Mouse (Mus musculus): ENCODE data around the gene Cplx3. TPM values are rescaled to one million over a fixed set of nuclear protein-coding genes. Genes with fewer than 3 reads are reported as not detected.

Cplx3 gene
- polyA plus RNA-seq, 1 experiment from 2014 or later, result not detected

DNA sequence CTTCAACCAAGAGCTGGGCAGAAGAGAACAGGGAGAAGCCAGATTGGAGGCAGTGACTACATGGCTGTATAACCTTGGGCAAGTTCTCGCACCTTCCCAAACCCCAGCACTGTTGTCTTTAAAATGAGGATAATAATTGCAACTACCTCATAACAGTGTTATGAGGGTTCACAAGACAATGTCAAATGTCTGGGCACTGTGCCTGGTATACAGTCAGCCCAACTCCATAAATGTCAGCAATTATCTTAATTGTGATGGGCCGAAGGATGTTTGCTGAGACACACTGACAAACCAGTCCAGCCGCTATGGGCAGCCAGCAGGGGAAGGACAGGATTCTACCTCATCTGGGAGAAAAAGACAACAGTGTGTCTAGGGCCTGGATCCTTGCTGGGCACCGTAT is 8.7 kb upstream of the Cplx3 start:
- no peak overlapping the region for H3K4me2 ChIP-seq
- no peak overlapping the region for H3K9ac ChIP-seq
- no peaks in the 10 kb centered on the region for H3K4me1 ChIP-seq
- H3K9me3 ChIP-seq, result no peaks in the 10 kb centered on the region
- no peak overlapping the region for H3K4me3 ChIP-seq (replicated peaks)
- ATAC-seq (ENCODE audit: insufficient read depth, low FRiP score, low read depth), result no peak
- no peaks in the 10 kb centered on the region for H3K36me3 ChIP-seq
- 68% methylated on average over 4 of the region's 4 CpGs for WGBS
- H3K27ac ChIP-seq, result no peak overlapping the region
- H3K27me3 ChIP-seq (replicated peaks), result no peaks in the 10 kb centered on the region

DNA sequence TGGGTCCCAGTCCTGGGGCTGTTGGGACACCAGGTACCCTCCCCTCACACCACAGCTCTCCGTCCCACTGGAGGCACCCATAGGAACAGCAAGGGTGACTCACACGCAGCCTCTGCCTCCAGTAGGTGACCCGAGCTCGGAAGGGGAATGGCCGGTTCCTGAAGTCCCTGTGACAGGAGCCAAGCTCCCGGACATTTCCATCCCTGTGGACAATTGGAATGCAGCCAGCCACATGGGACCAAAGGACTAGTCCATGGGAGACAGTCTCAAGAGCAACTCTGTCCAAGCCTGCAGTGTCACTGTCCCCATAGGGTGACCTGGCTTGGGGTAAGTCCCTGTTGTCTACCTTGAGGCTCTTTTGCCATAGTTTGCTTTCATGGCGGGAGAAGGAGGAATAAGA is 7.9 kb upstream of the Cplx3 start:
- no peaks in the 10 kb centered on the region for H3K27me3 ChIP-seq (replicated peaks)
- ATAC-seq (ENCODE audit: insufficient read depth, low FRiP score, low read depth), result no peak
- no peak overlapping the region for H3K4me2 ChIP-seq
- H3K9ac ChIP-seq, result no peak overlapping the region
- no peaks in the 10 kb centered on the region for H3K36me3 ChIP-seq
- H3K4me1 ChIP-seq, result no peaks in the 10 kb centered on the region
- 68% methylated on average over 7 of the region's 7 CpGs for WGBS
- H3K4me3 ChIP-seq (replicated peaks), result no peak overlapping the region
- no peak overlapping the region for H3K27ac ChIP-seq
- no peaks in the 10 kb centered on the region for H3K9me3 ChIP-seq

DNA sequence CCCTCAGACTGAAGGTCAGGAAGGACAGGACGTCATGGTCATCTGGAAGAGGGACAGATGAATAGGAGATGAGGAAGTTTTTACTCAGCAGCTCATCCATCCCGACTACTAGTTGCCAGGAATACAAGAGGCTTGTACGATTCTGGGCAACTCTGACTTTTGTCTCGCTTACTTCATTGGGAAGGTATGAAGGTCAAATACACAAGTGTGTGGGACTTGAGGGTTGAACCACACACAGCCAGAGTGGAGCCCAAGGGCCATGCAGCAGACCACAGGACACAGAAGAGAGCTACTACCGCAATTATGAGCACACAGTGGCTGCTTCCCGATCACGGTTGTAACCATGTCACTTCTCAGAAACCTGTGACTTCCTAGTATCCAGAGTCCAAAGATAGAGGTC is 6.5 kb upstream of the Cplx3 start:
- no peak for ATAC-seq (ENCODE audit: insufficient read depth, low FRiP score, low read depth)
- no peak overlapping the region for H3K27ac ChIP-seq
- 72% methylated on average over 7 of the region's 7 CpGs for WGBS
- H3K9me3 ChIP-seq, result no peaks in the 10 kb centered on the region
- no peaks in the 10 kb centered on the region for H3K4me1 ChIP-seq
- H3K36me3 ChIP-seq, result no peaks in the 10 kb centered on the region
- no peaks in the 10 kb centered on the region for H3K27me3 ChIP-seq (replicated peaks)
- no peak overlapping the region for H3K9ac ChIP-seq
- no peak overlapping the region for H3K4me2 ChIP-seq
- H3K4me3 ChIP-seq (replicated peaks), result no peak overlapping the region

DNA sequence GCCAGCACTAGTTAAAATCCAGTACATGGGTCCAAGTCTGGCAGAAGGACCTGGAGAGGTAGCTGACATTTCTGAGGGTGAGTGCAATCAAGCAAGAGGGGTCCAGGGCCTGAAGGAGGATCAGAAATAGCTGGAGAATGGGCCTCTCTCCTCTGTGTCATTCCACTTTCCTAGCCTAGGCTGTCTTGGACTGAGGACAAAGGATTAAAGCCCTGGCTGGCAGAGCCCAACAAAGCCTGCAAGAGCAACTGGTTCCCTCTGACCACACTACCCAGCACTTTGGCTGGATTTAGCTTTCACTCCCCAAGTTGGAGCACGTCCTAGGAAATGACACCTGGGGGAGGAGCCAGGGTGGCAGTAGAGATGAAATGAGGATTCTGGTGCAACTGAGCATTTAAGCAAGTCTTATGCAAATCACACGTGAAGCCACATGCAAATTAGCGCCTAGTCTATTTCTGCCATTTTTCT is 4.3 kb upstream of the Cplx3 start:
- no peak overlapping the region for H3K4me2 ChIP-seq
- H3K27me3 ChIP-seq (replicated peaks), result peaks cover 15% of the 10 kb centered on the region
- no peak overlapping the region for H3K27ac ChIP-seq
- H3K36me3 ChIP-seq, result no peaks in the 10 kb centered on the region
- H3K9me3 ChIP-seq, result no peaks in the 10 kb centered on the region
- WGBS, result 47% methylated on average over 3 of the region's 3 CpGs
- peaks cover 3% of the 10 kb centered on the region; the same call in 1 of the 2 replicates for H3K4me1 ChIP-seq
- H3K4me3 ChIP-seq (replicated peaks), result no peak overlapping the region
- no peak overlapping the region for H3K9ac ChIP-seq
- no peak for ATAC-seq (ENCODE audit: insufficient read depth, low FRiP score, low read depth)

- H3K27me3 ChIP-seq (replicated peaks), result peaks cover 15% of the 10 kb centered on the region
- no peaks in the 10 kb centered on the region for H3K36me3 ChIP-seq
- no peak for ATAC-seq (ENCODE audit: insufficient read depth, low FRiP score, low read depth)
- H3K4me3 ChIP-seq (replicated peaks), result no peak overlapping the region
- H3K27ac ChIP-seq, result no peak overlapping the region
- 57% methylated on average over 3 of the region's 3 CpGs for WGBS
- no peaks in the 10 kb centered on the region for H3K9me3 ChIP-seq
- no peak overlapping the region for H3K9ac ChIP-seq
- H3K4me2 ChIP-seq, result no peak overlapping the region
- H3K4me1 ChIP-seq, result peaks cover 3% of the 10 kb centered on the region; the same call in 1 of the 2 replicates
Measured at GRCm38 (mm10) chr9:57609803-57610202, 3.7 kb upstream of the Cplx3 start.

- H3K9me3 ChIP-seq, result no peaks in the 10 kb centered on the region
- no peak overlapping the region for H3K27ac ChIP-seq
- H3K9ac ChIP-seq, result no peak overlapping the region
- H3K4me1 ChIP-seq, result peaks cover 9% of the 10 kb centered on the region; the same call in 1 of the 2 replicates
- H3K4me2 ChIP-seq, result no peak overlapping the region
- no peak overlapping the region for H3K4me3 ChIP-seq (replicated peaks)
- H3K36me3 ChIP-seq, result no peaks in the 10 kb centered on the region
- H3K27me3 ChIP-seq (replicated peaks), result peaks cover 15% of the 10 kb centered on the region
- ATAC-seq (ENCODE audit: insufficient read depth, low FRiP score, low read depth), result no peak
- WGBS, result 21% methylated on average over 9 of the region's 9 CpGs
Measured at GRCm38 (mm10) chr9:57605503-57605902, 578 bp downstream of the Cplx3 start.

DNA sequence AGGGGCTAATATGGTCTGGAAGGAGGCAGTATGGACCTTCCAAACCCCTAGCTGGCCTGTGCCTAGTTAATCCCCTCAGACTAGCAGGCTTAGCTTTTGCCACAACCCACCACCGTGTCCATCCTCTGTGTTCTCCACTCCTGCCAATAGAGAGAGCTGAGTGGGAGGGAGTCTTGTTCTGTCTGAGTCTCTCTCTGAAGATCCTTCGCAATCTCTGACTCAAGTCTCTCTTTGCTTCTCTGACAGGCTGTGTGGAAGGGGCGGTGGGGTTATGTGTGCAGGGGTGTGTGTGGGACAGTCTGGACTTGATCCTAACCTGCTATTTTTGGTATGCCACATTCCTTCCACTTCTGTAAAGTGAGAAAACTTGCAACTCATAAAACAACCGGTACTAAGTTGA is 1.2 kb downstream of the Cplx3 start:
- Histone ChIP-seq H3K9me3 (no peaks in the 10 kb centered on the region), H3K4me2 (no peak overlapping the region), H3K36me3 (no peaks in the 10 kb centered on the region), H3K9ac (no peak overlapping the region), H3K4me1 (peaks cover 10% of the 10 kb centered on the region), H3K27me3 (replicated peaks) (peaks cover 15% of the 10 kb centered on the region), H3K4me3 (replicated peaks) (no peak overlapping the region), H3K27ac (no peak overlapping the region)
- no peak for ATAC-seq (ENCODE audit: insufficient read depth, low FRiP score, low read depth)
- WGBS, result 77% methylated on average over 4 of the region's 4 CpGs

GRCm38 (mm10) chr9:57602098-57602497 is 4.0 kb downstream of the Cplx3 start:
- no peaks in the 10 kb centered on the region for H3K9me3 ChIP-seq
- H3K9ac ChIP-seq, result no peak overlapping the region
- no peaks in the 10 kb centered on the region for H3K36me3 ChIP-seq
- H3K4me2 ChIP-seq, result no peak overlapping the region
- no peak for ATAC-seq (ENCODE audit: insufficient read depth, low FRiP score, low read depth)
- H3K27ac ChIP-seq, result no peak overlapping the region
- WGBS, result 44% methylated on average over 8 of the region's 8 CpGs
- peaks cover 15% of the 10 kb centered on the region for H3K27me3 ChIP-seq (replicated peaks)
- H3K4me3 ChIP-seq (replicated peaks), result no peak overlapping the region
- peaks cover 10% of the 10 kb centered on the region for H3K4me1 ChIP-seq

- no peak overlapping the region for H3K4me2 ChIP-seq
- no peaks in the 10 kb centered on the region for H3K9me3 ChIP-seq
- no peak for ATAC-seq (ENCODE audit: insufficient read depth, low FRiP score, low read depth)
- no peaks in the 10 kb centered on the region for H3K36me3 ChIP-seq
- H3K4me1 ChIP-seq, result peaks cover 10% of the 10 kb centered on the region
- WGBS, result 39% methylated on average over 2 of the region's 2 CpGs
- H3K27ac ChIP-seq, result no peak overlapping the region
- H3K27me3 ChIP-seq (replicated peaks), result peaks cover 8% of the 10 kb centered on the region
- no peak overlapping the region for H3K9ac ChIP-seq
- no peak overlapping the region for H3K4me3 ChIP-seq (replicated peaks)
Measured at GRCm38 (mm10) chr9:57601353-57601706, 4.8 kb downstream of the Cplx3 start.

DNA sequence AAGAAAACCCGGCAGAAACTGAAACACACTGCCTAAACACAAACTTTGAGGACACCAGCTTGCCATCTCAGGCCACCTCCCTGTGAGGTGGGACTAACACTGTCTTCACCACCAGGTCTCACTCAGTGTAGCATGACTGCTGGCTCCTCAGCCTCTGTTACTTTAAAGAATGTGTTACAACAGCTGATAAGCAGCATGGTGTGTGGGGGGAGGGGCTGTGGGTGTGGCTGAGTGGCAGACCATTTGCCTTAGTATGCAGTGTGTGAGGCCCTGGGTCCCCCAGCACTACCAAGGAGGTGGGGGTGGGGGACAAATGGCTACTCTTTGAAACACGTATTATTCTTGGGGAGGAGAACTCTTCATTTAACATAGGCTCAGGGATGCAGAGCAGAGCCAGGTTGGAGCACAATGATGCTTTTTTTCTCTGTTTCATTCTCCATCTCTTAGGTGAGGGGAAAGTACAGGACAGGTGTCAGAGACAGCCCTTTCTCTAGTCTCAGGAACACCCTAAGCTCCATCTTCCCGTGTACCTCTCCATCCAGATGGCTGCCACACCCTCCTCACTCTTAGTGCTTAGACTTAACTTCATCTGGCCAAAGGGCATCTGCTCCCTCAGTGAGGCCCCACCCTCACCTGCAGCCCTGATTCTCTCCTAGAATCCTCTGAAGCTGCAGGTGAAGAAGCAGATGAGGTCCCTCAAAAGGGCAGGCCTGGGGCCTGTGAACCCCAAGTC is 5.3 kb downstream of the Cplx3 start:
- no peak overlapping the region for H3K27ac ChIP-seq
- peak; percentile 51 for ATAC-seq (ENCODE audit: insufficient read depth, low FRiP score, low read depth)
- H3K9ac ChIP-seq, result no peak overlapping the region
- H3K9me3 ChIP-seq, result no peaks in the 10 kb centered on the region
- H3K4me3 ChIP-seq (replicated peaks), result no peak overlapping the region
- peaks cover 7% of the 10 kb centered on the region; the same call in 1 of the 2 replicates for H3K4me1 ChIP-seq
- H3K4me2 ChIP-seq, result no peak overlapping the region
- WGBS, result 7% methylated on average over 3 of the region's 3 CpGs
- H3K27me3 ChIP-seq (replicated peaks), result peaks cover 3% of the 10 kb centered on the region; the same call in 1 of the 2 replicates
- H3K36me3 ChIP-seq, result no peaks in the 10 kb centered on the region

- H3K27me3 ChIP-seq (replicated peaks), result no peaks in the 10 kb centered on the region
- no peak; the same call in 1 of the 2 replicates for ATAC-seq (ENCODE audit: insufficient read depth, low FRiP score, low read depth)
- H3K4me3 ChIP-seq (replicated peaks), result no peak overlapping the region
- peaks cover 7% of the 10 kb centered on the region; the same call in 1 of the 2 replicates for H3K4me1 ChIP-seq
- 61% methylated on average over 8 of the region's 8 CpGs for WGBS
- H3K9ac ChIP-seq, result no peak overlapping the region
- H3K9me3 ChIP-seq, result no peaks in the 10 kb centered on the region
- H3K4me2 ChIP-seq, result no peak overlapping the region
- H3K27ac ChIP-seq, result no peak overlapping the region
- peaks cover 10% of the 10 kb centered on the region for H3K36me3 ChIP-seq
Measured at GRCm38 (mm10) chr9:57598851-57599563, 7.1 kb downstream of the Cplx3 start.

DNA sequence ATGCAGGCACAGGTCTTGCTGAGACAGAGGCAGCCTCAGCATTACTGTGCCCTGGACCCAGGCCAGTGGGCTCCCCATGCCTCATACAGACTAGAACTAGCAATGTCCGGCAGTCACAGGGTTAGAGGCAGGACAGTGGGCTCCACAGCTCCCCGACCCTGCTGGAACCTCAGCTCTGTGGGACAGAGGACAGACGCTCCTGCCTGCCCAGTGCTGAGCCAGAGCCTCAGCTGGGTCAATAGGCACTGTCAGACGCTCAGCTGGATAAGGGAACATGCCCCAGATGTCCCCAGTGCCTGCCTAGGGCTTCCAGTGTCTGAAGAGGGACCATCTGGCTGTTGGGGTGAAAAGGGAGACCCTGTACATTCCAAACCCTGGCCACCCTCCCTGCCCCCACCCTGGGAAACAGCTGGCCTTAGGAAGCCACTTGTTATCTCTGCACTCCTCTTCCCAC is 8.1 kb downstream of the Cplx3 start:
- no peak overlapping the region for H3K27ac ChIP-seq
- peaks cover 16% of the 10 kb centered on the region for H3K36me3 ChIP-seq
- no peaks in the 10 kb centered on the region for H3K27me3 ChIP-seq (replicated peaks)
- H3K4me2 ChIP-seq, result no peak overlapping the region
- peaks cover 7% of the 10 kb centered on the region; the same call in 1 of the 2 replicates for H3K4me1 ChIP-seq
- H3K9me3 ChIP-seq, result no peaks in the 10 kb centered on the region
- no peak overlapping the region for H3K9ac ChIP-seq
- ATAC-seq (ENCODE audit: insufficient read depth, low FRiP score, low read depth), result no peak
- no peak overlapping the region for H3K4me3 ChIP-seq (replicated peaks)
- 22% methylated on average over 4 of the region's 4 CpGs for WGBS

Data from stomach, embryonic 15.5 days (tissue).